Mouse (Mus musculus): ENCODE measurements around the gene Dscam.

GRCm38 (mm10) chr16:96923941-96924340 lies 246.6 kb downstream of the Dscam start:
- no peak for TF ChIP-seq CTCF (IDR thresholded peaks at IDR 0.05; ENCODE audit: low read depth, low read length)
- no peak for TF ChIP-seq POLR2A (IDR thresholded peaks at IDR 0.05; ENCODE audit: borderline replicate concordance, low read depth, low read length)
